Mouse (Mus musculus) testis, adult 10 weeks (tissue): ENCODE measurements around the gene Vmn1r111. TPM values are rescaled to one million over a fixed set of nuclear protein-coding genes. Genes with fewer than 3 reads are reported as not detected.

Source experiments
- polyA plus RNA-seq: library from polyadenylated mRNA; stranded (reverse); fragments of 350-450 nt; fragmentation: Illumina TruSeq; extraction: RNeasy Lipid Tissue Mini Kit (QIAGEN cat#74804); gene quantifications from one replicate; pipeline ENCODE4 v1.2.3, GENCODE M21; 2014; ENCODE audit warnings: low read depth, low replicate concordance

Gene Vmn1r111
- polyA plus RNA-seq, result not detected

GRCm38 (mm10) chr7:20703116-20703515 is at the start of gene Vmn1r111:
TSS of gene Vmn1r111 (minus strand) at chr7:20703216.

GRCm38 (mm10) chr7:20730524-20730923 is 27.5 kb upstream of the Vmn1r111 start, which contains the start of gene Gm10668:
TSS of gene Gm10668 (minus strand) at chr7:20730624.

GRCm38 (mm10) chr7:20668618-20669017 is 34.4 kb downstream of the Vmn1r111 start, which contains the start of gene Vmn1r107:
TSS of gene Vmn1r107 (plus strand) at chr7:20668918.

Other genes with a start within 250 kb of the Vmn1r111 start
- gene Gm10670, start 228.3 kb downstream of the Vmn1r111 start, polyA plus RNA-seq, result not detected
- gene Vmn1r103, start 192.7 kb downstream of the Vmn1r111 start, polyA plus RNA-seq, result not detected
- gene Vmn1r104, start 169.4 kb downstream of the Vmn1r111 start, polyA plus RNA-seq, result not detected
- not detected for gene Gm5726, start 157.5 kb downstream of the Vmn1r111 start, polyA plus RNA-seq
- not detected for gene Gm4141, start 127.0 kb downstream of the Vmn1r111 start, polyA plus RNA-seq
- 0.60 TPM for gene Gm4513, start 104.2 kb downstream of the Vmn1r111 start, polyA plus RNA-seq
- gene Vmn1r107, start 34.3 kb downstream of the Vmn1r111 start, polyA plus RNA-seq, result not detected
- gene Gm10668, start 27.4 kb upstream of the Vmn1r111 start, polyA plus RNA-seq, result 0.20 TPM
- gene Vmn1r112, start 68.0 kb upstream of the Vmn1r111 start, polyA plus RNA-seq, result not detected
- not detected for gene Vmn1r113, start 84.1 kb upstream of the Vmn1r111 start, polyA plus RNA-seq
- gene Vmn1r114, start 109.0 kb upstream of the Vmn1r111 start, polyA plus RNA-seq, result not detected
- gene Vmn1r115, start 141.8 kb upstream of the Vmn1r111 start, polyA plus RNA-seq, result not detected
- not detected for gene Vmn1r116, start 169.0 kb upstream of the Vmn1r111 start, polyA plus RNA-seq
- not detected for gene Vmn1r117, start 180.9 kb upstream of the Vmn1r111 start, polyA plus RNA-seq
- gene Vmn1r118, start 209.1 kb upstream of the Vmn1r111 start, polyA plus RNA-seq, result not detected